Mouse (Mus musculus) stomach, embryonic 16.5 days (tissue): ENCODE results near the gene 6820408C15Rik. TPM values are rescaled to one million over a fixed set of nuclear protein-coding genes. Genes with fewer than 3 reads are reported as not detected.

ENCODE experiments used
- ATAC-seq: fragments of 200-750 bp; cut with Nextera tagmentation; 2 replicates; pipeline ENCODE4 v1.8.0; 2017; ENCODE audit warnings: moderate number of reproducible peaks, moderate TSS enrichment; ENCODE audit not compliant: insufficient read depth, low FRiP score
- H3K27ac ChIP-seq: fragments of 300-500 bp; sonication (generic); 2 replicates; pipeline ENCODE4 v1.5.1; 2014; ENCODE audit warnings: low read length
- H3K27me3 ChIP-seq: fragments of 300-500 bp; sonication (generic); 2 replicates; pipeline ENCODE4 v1.6.1; 2014; ENCODE audit warnings: low read length, control low read depth, mixed read lengths; ENCODE audit not compliant: control insufficient read depth, insufficient read depth
- H3K36me3 ChIP-seq: fragments of 300-500 bp; sonication (generic); 2 replicates; pipeline ENCODE4 v1.6.1; 2014; ENCODE audit warnings: low read length; ENCODE audit not compliant: control insufficient read depth, insufficient read depth
- H3K4me1 ChIP-seq: fragments of 300-500 bp; sonication (generic); 2 replicates; pipeline ENCODE4 v1.6.1; 2014; ENCODE audit warnings: low read length, control low read depth, mixed read lengths; ENCODE audit not compliant: control insufficient read depth, insufficient read depth
- H3K4me2 ChIP-seq: fragments of 300-500 bp; sonication (generic); 2 replicates; pipeline ENCODE4 v1.6.1; 2014; ENCODE audit warnings: low read depth, low read length, mixed read lengths
- H3K4me3 ChIP-seq: fragments of 300-500 bp; sonication (generic); replicated peaks from 2 replicates; pipeline ENCODE4 v1.5.1; 2014; ENCODE audit warnings: mild to moderate bottlenecking, low read length
- H3K9ac ChIP-seq: fragments of 300-500 bp; sonication (generic); 2 replicates; pipeline ENCODE4 v1.6.1; 2014; ENCODE audit warnings: low read length
- H3K9me3 ChIP-seq: fragments of 300-500 bp; sonication (generic); replicated peaks from 2 replicates; pipeline ENCODE4 v1.6.1; 2016; ENCODE audit warnings: low read length, control low read depth; ENCODE audit not compliant: control insufficient read depth
- WGBS: fragments of 180-500 bp; shearing (Covaris S2); extraction: QIAGEN DNeasy Blood & Tissue Kit; methylation state at CpG from one replicate; pipeline ENCODE4 v1.1.7; 2014; 5-methylcytosine and 5-hydroxymethylcytosine counted together
- polyA plus RNA-seq: library from polyadenylated mRNA; unstranded; fragments of >200 nt; fragmentation: Nextera tagmentation; extraction: Ambion mirVana; gene quantifications from 2 replicates; pipeline ENCODE4 v1.2.1, GENCODE M21; 2015

6820408C15Rik gene
- polyA plus RNA-seq, 1 experiment from 2014 or later = 0.79 TPM

DNA sequence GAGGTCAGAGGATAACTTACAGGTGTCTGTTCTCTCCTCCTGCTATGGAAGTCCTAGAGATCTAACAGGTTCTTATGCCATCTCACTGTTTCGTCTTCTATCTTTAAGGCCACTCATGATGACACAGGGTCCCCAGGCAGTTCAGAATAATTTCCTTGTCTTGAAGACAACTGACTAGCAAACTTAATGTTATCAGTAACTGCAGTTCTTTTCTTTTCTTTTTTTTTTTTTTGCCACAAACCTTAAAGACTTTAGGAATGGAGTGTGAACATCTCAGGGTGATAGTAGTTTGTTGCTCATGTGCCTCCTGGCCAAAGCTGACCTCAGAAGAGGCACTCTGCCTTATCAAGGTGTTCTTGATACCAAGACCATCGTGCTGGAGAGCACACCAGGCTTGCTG is 31.3 kb downstream of the 6820408C15Rik start:
- no peak overlapping the region for H3K4me2 ChIP-seq
- H3K4me1 ChIP-seq = no peaks in the 10 kb centered on the region
- H3K27ac ChIP-seq = no peak overlapping the region
- H3K4me3 ChIP-seq = no peak overlapping the region
- ATAC-seq = no peak
- no peaks in the 10 kb centered on the region for H3K9me3 ChIP-seq
- H3K27me3 ChIP-seq = no peaks in the 10 kb centered on the region
- H3K36me3 ChIP-seq = no peaks in the 10 kb centered on the region
- 56% methylated on average over 2 of the region's 2 CpGs for WGBS
- H3K9ac ChIP-seq = no peak overlapping the region

DNA sequence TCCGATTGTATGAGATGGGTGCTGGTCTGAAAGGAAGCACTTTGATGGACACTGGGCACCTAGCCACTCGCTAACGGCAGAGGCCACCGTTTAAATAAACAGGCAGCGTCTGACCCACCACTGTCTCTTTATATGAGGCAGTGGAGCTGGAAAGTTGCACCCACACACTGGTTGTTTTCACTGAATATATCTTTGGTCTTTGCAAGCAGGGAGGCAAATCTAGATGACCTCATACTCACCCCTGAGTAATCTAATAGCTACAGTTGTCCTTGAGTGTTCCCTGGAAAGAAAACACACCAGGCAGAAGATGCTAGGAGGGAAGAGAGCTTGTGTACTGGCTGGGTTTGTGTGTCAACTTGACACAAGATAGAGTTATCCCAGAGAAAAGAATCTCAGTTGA is 32.1 kb downstream of the 6820408C15Rik start:
- 18% methylated on average over 5 of the region's 5 CpGs for WGBS
- Histone ChIP-seq H3K4me2 (no peak overlapping the region), H3K9ac (no peak overlapping the region), H3K27ac (no peak overlapping the region), H3K4me1 (no peaks in the 10 kb centered on the region), H3K9me3 (no peaks in the 10 kb centered on the region), H3K27me3 (no peaks in the 10 kb centered on the region), H3K36me3 (no peaks in the 10 kb centered on the region), H3K4me3 (no peak overlapping the region)
- no peak for ATAC-seq

DNA sequence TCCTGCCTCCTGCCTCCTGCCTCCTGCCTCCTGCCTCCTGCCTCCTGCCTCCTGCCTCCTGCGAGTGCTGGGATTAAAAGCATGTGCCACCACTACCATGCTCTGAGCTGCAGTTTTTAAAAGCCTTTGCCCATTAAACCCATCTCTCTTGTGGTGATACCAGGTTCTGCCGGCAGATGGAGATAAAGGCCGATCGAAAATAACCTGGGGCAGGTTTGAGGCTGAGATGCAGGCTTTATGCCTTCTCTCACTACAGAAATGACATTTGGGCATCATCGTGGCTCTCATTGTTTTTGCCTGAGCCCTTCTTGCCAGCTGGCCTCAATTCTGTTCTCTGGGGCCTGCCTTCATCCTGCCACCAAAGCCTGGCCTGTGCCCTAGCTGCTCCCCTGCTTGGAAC is 34.9 kb downstream of the 6820408C15Rik start:
- ATAC-seq = no peak
- no peak overlapping the region for H3K27ac ChIP-seq
- no peaks in the 10 kb centered on the region for H3K27me3 ChIP-seq
- no peaks in the 10 kb centered on the region for H3K36me3 ChIP-seq
- H3K4me2 ChIP-seq = no peak overlapping the region
- no peak overlapping the region for H3K4me3 ChIP-seq
- no peak overlapping the region for H3K9ac ChIP-seq
- no peaks in the 10 kb centered on the region for H3K9me3 ChIP-seq
- WGBS = 3% methylated on average over 5 of the region's 5 CpGs
- no peaks in the 10 kb centered on the region for H3K4me1 ChIP-seq

DNA sequence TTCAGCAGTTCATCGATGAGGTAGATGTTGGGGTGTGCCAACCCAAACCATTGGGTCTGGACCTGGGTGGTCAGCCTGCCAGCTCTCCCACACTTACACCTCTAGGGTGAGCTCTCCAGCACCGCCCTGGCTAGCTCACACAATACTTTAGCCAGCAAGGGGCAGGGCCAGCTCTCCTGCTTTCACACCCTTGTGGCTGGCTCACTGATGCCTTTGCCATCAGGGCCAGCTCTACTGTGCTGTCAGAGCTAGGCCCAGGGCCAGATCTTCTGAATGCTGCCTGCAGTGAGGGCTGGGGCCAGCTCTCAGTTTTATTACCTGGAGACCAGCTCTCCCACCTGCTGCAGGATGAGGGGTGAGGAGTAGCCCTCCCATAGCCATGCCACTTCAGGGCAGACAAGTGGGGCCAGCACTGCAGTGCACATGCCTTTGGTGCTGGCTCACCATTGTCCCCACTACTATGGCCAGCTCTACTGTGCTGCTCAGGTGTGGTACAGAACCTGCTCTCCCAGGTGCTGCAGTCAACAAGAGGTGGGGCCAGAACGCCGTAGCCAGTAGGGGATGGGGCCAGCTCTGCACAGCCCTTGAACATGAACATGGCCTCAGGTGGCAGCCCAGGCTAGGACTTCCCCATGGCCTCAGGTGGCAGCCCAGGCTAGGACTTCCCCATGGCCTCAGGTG is 36.9 kb downstream of the 6820408C15Rik start:
- 69% methylated on average over 4 of the region's 4 CpGs for WGBS
- H3K27me3 ChIP-seq = no peaks in the 10 kb centered on the region
- H3K9ac ChIP-seq = no peak overlapping the region
- no peak overlapping the region for H3K4me3 ChIP-seq
- no peak overlapping the region for H3K27ac ChIP-seq
- H3K9me3 ChIP-seq = no peaks in the 10 kb centered on the region
- no peak overlapping the region for H3K4me2 ChIP-seq
- no peaks in the 10 kb centered on the region for H3K4me1 ChIP-seq
- ATAC-seq = no peak
- no peaks in the 10 kb centered on the region for H3K36me3 ChIP-seq

DNA sequence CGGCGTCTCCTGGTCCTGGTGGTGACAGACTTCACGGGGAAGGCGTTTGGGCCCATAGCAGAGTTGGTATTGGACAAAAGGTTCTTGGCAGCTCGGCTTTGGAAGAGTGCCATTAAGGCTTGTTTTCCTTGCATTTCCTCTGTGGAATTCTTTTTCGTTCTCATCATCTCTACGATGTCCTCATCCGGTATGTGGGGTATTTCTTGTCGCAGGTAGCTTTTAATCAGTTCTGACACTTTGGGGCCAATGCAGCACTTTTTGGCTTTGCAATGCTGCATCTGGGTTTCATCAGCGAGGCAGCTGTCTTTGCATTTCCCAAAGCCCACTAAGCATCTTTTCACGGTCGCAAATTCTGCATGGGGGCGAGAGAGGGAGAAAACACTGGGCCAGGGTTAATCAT is 43.9 kb downstream of the 6820408C15Rik start:
- Histone ChIP-seq H3K27me3 (no peaks in the 10 kb centered on the region), H3K27ac (no peak overlapping the region), H3K4me2 (no peak overlapping the region), H3K4me3 (no peak overlapping the region), H3K9ac (no peak overlapping the region), H3K9me3 (no peaks in the 10 kb centered on the region), H3K4me1 (no peaks in the 10 kb centered on the region), H3K36me3 (no peaks in the 10 kb centered on the region)
- no peak for ATAC-seq
- WGBS = 41% methylated on average over 13 of the region's 13 CpGs

DNA sequence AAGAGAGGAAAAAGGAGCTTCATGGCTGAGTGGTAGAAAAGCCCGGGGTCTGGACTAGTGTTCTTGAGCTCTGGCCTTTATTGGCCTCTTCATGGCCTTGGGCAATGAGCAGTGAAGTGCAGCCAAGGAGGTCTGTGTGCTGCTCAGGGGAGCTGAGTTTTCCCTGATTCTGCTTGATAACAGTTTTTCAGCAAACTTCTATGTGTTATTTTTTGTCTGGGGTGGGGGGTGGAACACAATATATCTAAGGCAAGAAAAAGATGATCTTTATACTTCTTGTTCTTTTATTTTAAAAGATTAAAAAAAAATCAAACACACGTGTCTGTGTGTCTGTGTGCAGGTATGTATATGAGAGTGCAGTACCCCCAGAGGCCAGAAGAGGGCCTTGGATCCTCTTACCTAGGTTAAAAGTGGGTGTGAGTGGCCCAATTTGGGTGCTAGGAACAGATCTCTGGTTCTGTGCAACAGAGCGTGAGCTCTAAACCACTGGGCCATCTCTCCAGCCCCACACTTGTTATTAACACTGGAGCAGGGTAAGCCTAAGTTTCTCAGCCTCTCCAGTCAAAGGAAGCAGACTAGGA is 49.3 kb downstream of the 6820408C15Rik start, which contains the start of gene Defb23:
Gene Defb23, minus strand, starts transcription at position 51 of the 581 bp plus-strand sequence.
- H3K27me3 ChIP-seq = no peaks in the 10 kb centered on the region
- no peak within 1 kb of the TSS for H3K4me2 ChIP-seq
- H3K9me3 ChIP-seq = peaks cover 3% of the 10 kb centered on the region; the same call in 1 of the 2 replicates
- no peak within 1 kb of the TSS for H3K27ac ChIP-seq
- no peak for ATAC-seq
- 91% methylated on average over 3 of the region's 3 CpGs for WGBS
- no peak within 1 kb of the TSS for H3K9ac ChIP-seq
- no peaks in the 10 kb centered on the region for H3K36me3 ChIP-seq
- H3K4me3 ChIP-seq = no peak within 1 kb of the TSS
- no peaks in the 10 kb centered on the region for H3K4me1 ChIP-seq

DNA sequence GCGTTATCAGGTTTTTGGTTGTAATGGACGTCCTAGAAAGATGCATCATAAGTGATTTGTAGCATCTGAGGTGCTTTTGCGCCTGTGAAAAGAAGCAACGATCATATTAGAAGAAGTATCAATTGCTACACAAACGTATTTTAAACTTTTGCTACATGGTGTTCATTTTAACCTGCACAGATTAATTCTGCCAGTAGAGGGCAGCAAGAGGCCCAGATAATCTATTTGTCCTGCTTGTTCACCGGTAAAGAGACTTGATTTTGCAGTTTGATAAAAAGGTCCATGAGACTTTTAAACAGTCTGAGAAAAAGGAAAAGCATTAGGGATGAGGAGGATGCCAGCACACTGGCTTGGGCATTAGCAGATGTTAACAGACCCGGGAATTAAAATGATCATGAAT is 55.6 kb downstream of the 6820408C15Rik start:
- Histone ChIP-seq H3K4me3 (no peak overlapping the region), H3K9me3 (no peaks in the 10 kb centered on the region), H3K27me3 (no peaks in the 10 kb centered on the region), H3K9ac (no peak overlapping the region), H3K27ac (no peak overlapping the region), H3K4me1 (no peaks in the 10 kb centered on the region), H3K36me3 (no peaks in the 10 kb centered on the region), H3K4me2 (no peak overlapping the region)
- WGBS = 30% methylated on average over 7 of the region's 7 CpGs
- ATAC-seq = no peak

DNA sequence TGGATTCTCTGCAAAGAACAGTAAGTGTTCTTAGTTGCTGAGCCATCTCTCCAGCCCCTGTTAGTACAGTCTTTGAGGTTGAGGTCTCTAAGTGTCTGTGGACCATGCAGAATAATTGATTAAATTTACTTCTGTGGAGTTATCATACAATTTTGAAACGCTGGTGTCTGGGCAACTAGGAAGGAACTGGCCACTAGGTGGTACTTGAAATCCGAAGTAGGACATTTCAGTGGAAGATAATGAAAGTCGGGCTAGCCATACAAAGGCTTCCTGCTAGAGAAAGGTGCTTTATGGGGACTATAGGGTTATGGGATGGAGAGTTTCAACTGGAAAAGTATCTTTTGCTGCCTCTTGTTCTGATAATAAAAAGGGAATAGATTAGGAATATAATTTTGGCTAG is 57.0 kb downstream of the 6820408C15Rik start:
- no peak overlapping the region for H3K9ac ChIP-seq
- H3K27ac ChIP-seq = no peak overlapping the region
- no peak overlapping the region for H3K4me3 ChIP-seq
- no peak overlapping the region for H3K4me2 ChIP-seq
- no peaks in the 10 kb centered on the region for H3K27me3 ChIP-seq
- H3K4me1 ChIP-seq = no peaks in the 10 kb centered on the region
- WGBS = 19% methylated on average over 3 of the region's 3 CpGs
- no peaks in the 10 kb centered on the region for H3K9me3 ChIP-seq
- H3K36me3 ChIP-seq = no peaks in the 10 kb centered on the region
- no peak for ATAC-seq

DNA sequence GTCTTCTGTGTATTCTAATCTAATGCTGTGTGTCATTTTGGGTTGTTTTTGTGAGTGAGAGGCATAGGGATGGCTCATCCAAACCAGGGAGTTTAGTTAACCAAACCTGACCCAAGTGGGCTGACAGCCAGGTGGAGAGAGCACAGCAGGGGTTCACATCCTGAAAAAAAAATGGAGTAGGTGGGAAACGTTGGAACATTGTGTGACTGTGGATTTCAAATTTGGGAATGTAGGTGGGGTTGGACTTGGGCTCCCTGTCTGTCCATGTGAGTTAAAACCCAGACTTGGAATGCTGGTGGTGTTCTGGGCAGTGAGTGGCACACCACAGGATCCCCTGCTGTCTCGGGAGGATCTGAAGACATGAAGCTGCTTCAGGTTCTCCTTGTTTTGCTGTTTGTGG is 61.4 kb downstream of the 6820408C15Rik start, which contains the start of gene Defb20:
Gene Defb20, plus strand, starts transcription at position 301 of the 400 bp plus-strand sequence.
- H3K9ac ChIP-seq = no peak within 1 kb of the TSS
- no peak within 1 kb of the TSS for H3K4me3 ChIP-seq
- no peaks in the 10 kb centered on the region for H3K4me1 ChIP-seq
- no peak for ATAC-seq
- H3K27me3 ChIP-seq = no peaks in the 10 kb centered on the region
- H3K27ac ChIP-seq = no peak within 1 kb of the TSS
- H3K36me3 ChIP-seq = no peaks in the 10 kb centered on the region
- no peaks in the 10 kb centered on the region for H3K9me3 ChIP-seq
- 61% methylated on average over 2 of the region's 2 CpGs for WGBS
- no peak within 1 kb of the TSS for H3K4me2 ChIP-seq
